In the genomic region with DNA sequence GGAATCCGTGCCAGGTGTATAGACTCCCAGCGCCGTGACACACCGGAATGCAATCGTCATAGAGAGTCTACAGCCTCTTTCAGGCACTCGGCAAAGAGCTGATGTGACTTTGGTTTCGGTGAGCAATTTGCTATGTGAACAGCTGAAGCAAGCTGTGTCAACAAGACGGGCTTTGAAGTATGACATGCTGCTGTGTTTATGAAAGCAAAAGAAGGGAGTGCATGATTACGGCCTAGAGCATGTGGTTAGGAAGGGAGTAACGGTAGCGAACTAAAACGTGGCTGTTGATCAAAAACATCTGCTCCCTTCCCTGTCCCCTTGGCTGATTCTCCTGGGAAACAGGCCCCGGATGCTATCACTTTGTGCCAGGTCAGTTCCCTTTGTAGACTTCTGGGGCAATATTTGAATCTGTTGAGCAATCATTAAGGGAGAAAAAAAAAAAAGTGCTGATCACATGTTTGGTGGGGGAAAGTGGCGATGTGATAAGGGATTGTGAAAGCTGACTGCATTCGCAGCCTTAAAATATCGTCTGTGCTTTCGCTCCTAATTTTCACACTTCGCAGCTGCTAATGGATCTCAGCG, we compare ENCODE assay signal across 8 mouse cellular contexts.
A peak's percentile ranks its signal among the peaks of the same experiment; 100 is the strongest.
DNase-seq lines count a peak whose midpoint lies in the region; ATAC-seq lines count a peak whose summit lies in the region.

No protein-coding gene starts in this region.

- 58% methylated on average over 19 of the region's 19 CpGs for WGBS in liver, embryonic 11.5 days
- 46% methylated on average over 19 of the region's 19 CpGs for WGBS in intestine, embryonic 14.5 days

- H3K4me1 ChIP-seq in liver, embryonic 11.5 days (replicated peaks; ENCODE audit: control insufficient read depth, insufficient read depth, low read length) = no peaks in the 10 kb centered on the region
- H3K4me1 ChIP-seq in intestine, embryonic 14.5 days (replicated peaks; ENCODE audit: control insufficient read depth, insufficient read depth, low read length) = peaks cover 10% of the 10 kb centered on the region; the same call in 1 of the 2 replicates

- no peaks in the 10 kb centered on the region for H3K27me3 ChIP-seq in liver, embryonic 11.5 days (replicated peaks; ENCODE audit: control insufficient read depth, insufficient read depth, low read length)
- no peaks in the 10 kb centered on the region for H3K27me3 ChIP-seq in intestine, embryonic 14.5 days (replicated peaks; ENCODE audit: control insufficient read depth, insufficient read depth, low read length)

- H3K9me3 ChIP-seq in liver, embryonic 11.5 days (ENCODE audit: control insufficient read depth, low read length) = no peaks in the 10 kb centered on the region
- H3K9me3 ChIP-seq in intestine, embryonic 14.5 days (ENCODE audit: control insufficient read depth, low read length) = no peaks in the 10 kb centered on the region

- no peak overlapping the region for H3K9ac ChIP-seq in liver, embryonic 11.5 days (ENCODE audit: low read depth, low read length)
- H3K9ac ChIP-seq in intestine, embryonic 14.5 days (ENCODE audit: low read length) = no peak overlapping the region

- intact Hi-C loops in gastrocnemius, postnatal 36 days (cut with DNase I) = no loop called here

- DNase-seq in liver, embryonic 11.5 days (ENCODE audit: low spot score) = no peak
- no peak for DNase-seq in liver
- peak; percentile 7 to 17 for DNase-seq in gastrocnemius, postnatal 36 days
- DNase-seq in intestine, embryonic 14.5 days (ENCODE audit: low spot score) = peak; percentile 52
- DNase-seq in left cerebral cortex, adult 18-20 months (ENCODE audit: low spot score in 2 of 2) = peak; percentile 3 to 15
- peak; percentile 76 for DNase-seq in lung, postnatal 36 days
- DNase-seq in right cerebral cortex, postnatal 14 days = peak; percentile 4
- DNase-seq in spleen, postnatal 14 days (ENCODE audit: low spot score in 2 of 2) = no peak

- no peak overlapping the region for H3K4me3 ChIP-seq in liver, embryonic 11.5 days (ENCODE audit: low read depth, low read length)
- no peak overlapping the region for H3K4me3 ChIP-seq in intestine, embryonic 14.5 days (ENCODE audit: low read depth, low read length)

- no peak overlapping the region for H3K27ac ChIP-seq in liver, embryonic 11.5 days (ENCODE audit: low read depth, low read length)
- H3K27ac ChIP-seq in intestine, embryonic 14.5 days (ENCODE audit: low read depth) = peak overlapping the region; percentile 27; the same call in 1 of the 2 replicates

- ATAC-seq in liver, embryonic 11.5 days (replicated peaks; ENCODE audit: low FRiP score) = no peak
- no peak for ATAC-seq in intestine, embryonic 14.5 days (replicated peaks; ENCODE audit: low FRiP score, low TSS enrichment, low read depth)

- peak overlapping the region; percentile 9; the same call in 1 of the 2 replicates for H3K4me2 ChIP-seq in liver, embryonic 11.5 days
- H3K4me2 ChIP-seq in intestine, embryonic 14.5 days (ENCODE audit: low read length) = peak overlapping the region; percentile 15

- H3K36me3 ChIP-seq in liver, embryonic 11.5 days (ENCODE audit: control insufficient read depth, insufficient read depth, low read length) = no peaks in the 10 kb centered on the region
- no peaks in the 10 kb centered on the region for H3K36me3 ChIP-seq in intestine, embryonic 14.5 days (ENCODE audit: control insufficient read depth, insufficient read depth, low read length)

Comparison
In these comparisons a context has a peak if more than half of its experiments do, and no peak if none do; other contexts are left out.
1. DNase-seq: peak in gastrocnemius, postnatal 36 days (2 of 2), intestine, embryonic 14.5 days (single experiment), left cerebral cortex, adult 18-20 months (2 of 2), lung, postnatal 36 days (single experiment) and right cerebral cortex, postnatal 14 days (single experiment); none in liver, embryonic 11.5 days (single experiment), liver (single experiment) and spleen, postnatal 14 days (0 of 2).